Mouse (Mus musculus): ENCODE data around the gene Rsph14. TPM values are rescaled to one million over a fixed set of nuclear protein-coding genes. Genes with fewer than 3 reads are reported as not detected.

Gene Rsph14
- total RNA-seq, 2 experiments from 2014 or later: not detected

Other genes starting within 250 kb of the Rsph14 start
- gene Gnaz, start 65.4 kb downstream of the Rsph14 start, total RNA-seq (2021): under 1 TPM; 0.43 to 0.58 TPM
- gene Rab36, start 4.5 kb upstream of the Rsph14 start, total RNA-seq (2021): under 1 TPM; 0.58 to 0.92 TPM
- gene Bcr, start 28.0 kb upstream of the Rsph14 start, total RNA-seq (2021): 1 to 10 TPM; 8.3 to 9.1 TPM
- 10 to 100 TPM; 42.7 to 43.1 TPM for gene Specc1l, start 179.5 kb upstream of the Rsph14 start, total RNA-seq (2021)

All from heart, postnatal 36 days (tissue).